Mouse (Mus musculus) c-Kit-positive CD71-negative TER-119-negative erythroid progenitor cells, embryonic 14.5 days (primary cell): ENCODE data around the gene Gm3233.
"Not testable (repeated sequence)": the region's sequence is repeated elsewhere in the genome, so short reads cannot be mapped to it uniquely, and the experiment has no call there.

Source experiments
- DNase-seq: peaks from one replicate; pipeline ENCODE4 v3.0.0-alpha.2; 2013; ENCODE audit warnings: low read depth

The Gm3233 gene

DNA sequence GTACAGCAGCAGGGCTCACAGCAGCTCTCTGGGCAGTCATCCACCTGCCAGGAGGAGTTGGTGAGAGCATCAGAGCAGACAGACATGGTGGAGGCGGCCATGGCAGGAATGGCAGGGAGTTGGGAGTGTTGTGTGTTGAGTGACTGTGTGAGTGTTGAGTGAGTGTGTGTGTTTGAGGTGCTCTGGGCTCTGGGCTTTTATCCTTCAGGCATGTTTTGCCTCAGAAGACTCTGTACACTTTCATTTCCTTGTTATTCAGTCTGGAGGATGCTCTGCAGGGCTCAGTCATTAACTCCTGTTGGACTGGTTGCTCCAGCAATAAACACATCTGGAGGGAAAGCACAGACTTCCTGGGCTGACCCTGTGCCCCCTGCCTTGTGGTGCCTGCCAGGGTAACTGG, at the start of gene Gm3233:
TSS of gene Gm3233 (minus strand) at position 101 of the 400 bp plus-strand sequence.
- DNase-seq = not testable (repeated sequence)

DNA sequence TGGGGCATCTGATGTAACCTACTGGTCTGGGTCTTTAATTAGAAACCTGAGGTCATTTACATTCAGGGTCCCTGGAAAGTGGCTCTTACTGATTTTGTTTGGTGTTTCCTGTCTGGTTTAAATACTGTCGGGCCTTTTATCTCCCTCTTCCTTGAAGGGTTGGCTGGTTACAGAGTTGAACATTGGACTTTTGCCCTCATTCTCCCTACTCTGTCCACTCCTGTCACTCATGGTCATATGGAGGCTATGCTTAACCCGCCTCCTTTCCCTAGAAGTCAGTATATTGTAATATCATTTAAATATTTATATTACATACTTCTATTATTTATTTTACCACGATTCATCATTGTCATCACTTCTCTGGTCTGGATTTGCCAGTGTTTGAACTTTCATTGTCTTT, 44.6 kb upstream of the Gm3233 start:
- no peak for DNase-seq

DNA sequence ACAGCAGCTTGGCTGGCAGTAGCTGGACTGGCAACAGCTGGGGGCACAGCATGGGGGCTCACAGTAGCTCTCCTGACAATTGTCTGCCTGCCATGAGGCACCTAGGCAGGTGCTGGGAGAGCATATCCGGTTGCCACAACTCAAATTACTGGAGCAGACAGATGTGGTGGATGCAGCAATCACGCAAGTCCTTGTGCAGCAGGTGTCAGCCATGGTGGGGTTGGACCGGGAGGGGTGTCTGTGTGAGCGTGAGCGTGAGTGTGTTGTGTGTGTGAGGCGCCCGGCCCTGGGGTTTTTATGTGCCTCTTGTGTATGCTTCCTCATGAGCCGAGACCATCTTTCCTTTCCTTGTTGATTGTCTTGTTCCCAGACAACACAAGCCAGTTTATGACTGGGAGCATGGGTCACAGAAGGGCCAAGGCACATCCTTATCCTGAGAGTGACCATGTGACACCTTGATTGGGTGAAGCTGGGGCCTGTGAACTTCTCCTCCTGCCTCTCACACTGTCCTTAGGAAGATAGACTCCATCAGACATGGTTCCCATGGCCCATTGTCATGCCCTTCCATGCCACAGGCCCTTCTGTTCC, 39.5 kb upstream of the Gm3233 start, which contains the start of gene Gm19668:
TSS of gene Gm19668 (minus strand) at position 213 of the 588 bp plus-strand sequence.
- no peak for DNase-seq

DNA sequence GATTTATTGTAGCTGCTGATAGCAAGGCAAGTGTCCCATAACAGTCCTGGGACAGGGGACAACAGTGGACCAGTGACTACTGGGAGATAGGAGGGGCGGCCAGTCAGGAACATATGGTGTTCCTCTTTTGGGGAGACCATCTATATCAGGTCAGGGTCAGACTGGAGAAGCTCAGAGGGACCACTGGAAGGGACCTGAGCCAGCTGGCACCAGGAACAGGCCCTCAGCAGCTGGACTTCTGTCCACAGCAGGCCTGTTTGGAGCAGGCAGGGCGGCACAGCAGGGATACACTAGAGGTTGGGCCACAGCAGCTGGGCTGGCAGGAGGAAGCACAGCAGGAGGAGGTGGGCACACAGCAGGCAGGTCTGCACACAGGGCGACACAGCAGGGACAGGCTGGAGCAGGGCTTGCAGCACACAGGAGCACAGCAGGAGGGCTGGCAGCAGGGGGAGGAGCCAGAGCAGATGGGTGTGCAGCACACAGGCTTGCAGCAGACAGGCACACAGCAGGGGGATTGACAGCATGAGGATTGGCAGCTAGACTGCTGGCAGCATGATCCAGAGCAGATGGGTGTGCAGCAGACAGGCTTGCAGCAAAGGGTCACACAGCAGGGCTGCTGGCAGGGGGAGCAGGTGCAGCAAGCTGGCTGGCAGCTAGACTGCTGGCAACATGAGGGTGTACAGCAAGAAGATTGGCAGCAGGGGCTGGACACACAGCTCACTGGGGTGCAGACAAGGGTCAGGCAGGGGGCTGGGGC, 38.9 kb upstream of the Gm3233 start:
- DNase-seq = not testable (repeated sequence)

DNA sequence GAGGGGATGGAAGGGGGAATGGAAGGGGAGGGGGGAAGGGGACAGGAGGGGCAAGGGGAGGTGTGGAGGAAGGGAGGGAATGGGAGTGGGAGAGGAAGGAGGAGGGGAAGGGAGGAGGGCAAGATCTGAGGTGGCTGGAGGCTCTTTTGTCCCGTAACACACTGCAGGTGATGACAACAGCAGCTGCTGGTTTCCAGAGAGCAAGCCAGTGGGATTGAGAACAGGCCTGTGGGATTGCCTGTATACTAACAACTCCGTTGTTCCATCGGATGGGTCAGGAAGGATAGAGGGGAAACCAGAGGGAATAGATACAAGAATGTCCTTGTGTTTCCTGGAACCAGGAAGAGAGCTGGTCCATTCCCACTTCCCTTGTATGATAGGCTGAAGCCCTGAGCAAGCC, 38.2 kb upstream of the Gm3233 start:
- DNase-seq = no peak

DNA sequence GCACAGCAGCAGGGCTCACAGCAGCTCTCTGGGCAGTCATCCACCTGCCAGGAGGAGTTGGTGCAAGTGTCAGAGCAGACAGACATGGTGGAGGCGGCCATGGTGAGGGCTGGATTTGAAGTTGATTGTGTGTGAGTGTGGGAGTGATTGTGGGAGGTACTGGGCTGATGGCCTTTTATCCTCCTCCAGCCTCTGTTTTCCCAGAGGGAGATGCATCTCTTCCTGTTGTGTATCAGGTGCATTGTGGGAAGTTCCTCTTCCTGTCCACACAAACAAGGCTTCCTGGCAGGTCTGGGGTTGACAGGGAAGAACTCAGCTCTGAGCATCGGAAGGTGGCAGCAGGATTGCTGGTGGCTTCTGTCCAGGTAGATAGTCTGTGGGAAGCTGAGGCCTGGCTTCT, 35.5 kb upstream of the Gm3233 start, which contains the start of gene Gm9639:
TSS of gene Gm9639 (minus strand) at position 101 of the 400 bp plus-strand sequence.
- DNase-seq = no peak

DNA sequence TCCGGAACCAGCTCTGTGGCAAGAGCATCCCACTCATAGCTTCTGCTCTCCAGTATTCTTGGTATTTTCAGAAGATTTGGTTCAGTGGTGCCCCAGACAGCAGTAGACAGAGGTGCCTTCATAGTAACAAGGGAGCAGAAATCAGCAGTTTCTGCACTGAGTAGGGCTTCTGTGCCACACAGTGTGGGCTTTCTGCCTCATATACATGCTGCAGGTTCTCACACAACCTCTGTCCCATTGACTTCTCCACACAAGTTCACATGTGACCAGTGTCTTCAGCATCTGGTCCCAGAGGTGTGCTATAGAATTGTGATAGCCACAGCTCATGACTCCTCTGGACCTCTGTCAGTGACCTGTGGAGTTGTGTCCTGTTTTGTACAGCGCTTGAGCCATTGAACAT, 29.1 kb upstream of the Gm3233 start:
- DNase-seq = no peak

DNA sequence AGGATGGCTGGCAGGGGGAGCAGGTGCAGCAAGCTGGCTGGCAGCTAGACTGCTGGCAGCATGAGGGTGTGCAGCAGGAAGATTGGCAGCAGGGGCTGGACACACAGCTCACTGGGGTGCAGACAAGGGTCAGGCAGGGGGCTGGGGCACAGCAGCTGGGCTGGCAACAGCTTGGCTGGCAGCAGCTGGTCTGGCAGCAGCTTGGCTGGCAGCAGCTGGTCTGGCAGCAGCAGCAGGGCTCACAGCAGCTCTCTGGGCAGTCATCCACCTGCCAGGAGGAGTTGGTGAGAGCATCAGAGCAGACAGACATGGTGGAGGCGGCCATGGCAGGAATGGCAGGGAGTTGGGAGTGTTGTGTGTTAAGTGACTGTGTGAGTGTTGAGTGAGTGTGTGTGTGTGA, 28.4 kb upstream of the Gm3233 start, which contains the start of gene Gm7137:
TSS of gene Gm7137 (minus strand) at position 325 of the 400 bp plus-strand sequence.
- DNase-seq = not testable (repeated sequence)

DNA sequence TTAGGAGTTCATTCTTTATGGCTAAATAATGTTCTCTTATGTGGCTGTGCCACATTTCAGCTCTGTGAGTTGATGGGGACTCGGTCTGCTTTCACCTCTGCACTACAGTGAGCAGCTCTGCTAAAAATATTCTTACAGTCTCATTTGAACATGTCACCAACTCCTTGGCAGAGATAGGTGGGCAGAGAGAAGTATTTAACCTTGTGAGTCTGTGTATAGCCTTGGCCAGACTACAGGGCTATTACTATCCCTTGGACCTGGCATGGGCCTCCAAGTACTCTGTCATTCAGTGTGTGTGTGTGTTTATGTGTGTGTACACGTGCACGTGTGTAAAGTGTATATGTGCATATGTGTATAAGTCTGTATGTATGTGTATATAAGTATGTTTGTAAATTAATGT, 23.9 kb upstream of the Gm3233 start:
- DNase-seq = not testable (repeated sequence)

DNA sequence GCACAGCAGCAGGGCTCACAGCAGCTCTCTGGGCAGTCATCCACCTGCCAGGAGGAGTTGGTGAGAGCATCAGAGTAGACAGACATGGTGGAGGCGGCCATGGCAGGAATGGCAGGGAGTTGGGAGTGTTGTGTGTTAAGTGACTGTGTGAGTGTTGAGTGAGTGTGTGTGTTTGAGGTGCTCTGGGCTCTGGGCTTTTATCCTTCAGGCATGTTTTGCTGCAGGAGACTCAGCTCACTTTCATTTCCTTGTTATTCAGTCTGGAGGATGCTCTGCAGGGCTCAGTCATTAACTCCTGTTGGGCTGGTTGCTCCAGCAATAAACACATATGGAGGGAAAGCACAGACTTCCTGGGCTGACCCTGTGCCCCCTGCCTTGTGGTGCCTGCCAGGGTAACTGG, 23.0 kb upstream of the Gm3233 start, which contains the start of gene Gm3250:
TSS of gene Gm3250 (minus strand) at position 101 of the 400 bp plus-strand sequence.
- DNase-seq = not testable (repeated sequence)

DNA sequence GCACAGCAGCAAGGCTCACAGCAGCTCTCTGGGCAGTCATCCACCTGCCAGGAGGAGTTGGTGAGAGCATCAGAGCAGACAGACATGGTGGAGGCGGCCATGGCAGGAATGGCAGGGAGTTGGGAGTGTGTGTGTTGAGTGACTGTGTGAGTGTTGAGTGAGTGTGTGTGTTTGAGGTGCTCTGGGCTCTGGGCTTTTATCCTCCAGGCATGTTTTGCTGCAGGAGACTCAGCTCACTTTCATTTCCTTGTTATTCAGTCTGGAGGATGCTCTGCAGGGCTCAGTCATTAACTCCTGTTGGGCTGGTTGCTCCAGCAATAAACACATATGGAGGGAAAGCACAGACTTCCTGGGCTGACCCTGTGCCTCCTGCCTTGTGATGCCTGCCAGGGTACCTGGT, 17.4 kb upstream of the Gm3233 start, which contains the start of gene Gm7138:
TSS of gene Gm7138 (minus strand) at position 101 of the 400 bp plus-strand sequence.
- DNase-seq = not testable (repeated sequence)

DNA sequence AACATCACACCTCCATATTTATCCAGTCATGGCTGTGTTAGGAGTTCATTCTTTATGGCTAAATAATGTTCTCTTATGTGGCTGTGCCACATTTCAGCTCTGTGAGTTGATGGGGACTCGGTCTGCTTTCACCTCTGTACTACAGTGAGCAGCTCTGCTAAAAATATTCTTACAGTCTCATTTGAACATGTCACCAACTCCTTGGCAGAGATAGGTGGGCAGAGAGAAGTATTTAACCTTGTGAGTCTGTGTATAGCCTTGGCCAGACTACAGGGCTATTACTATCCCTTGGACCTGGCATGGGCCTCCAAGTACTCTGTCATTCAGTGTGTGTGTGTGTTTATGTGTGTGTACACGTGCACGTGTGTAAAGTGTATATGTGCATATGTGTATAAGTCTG, 12.7 kb upstream of the Gm3233 start:
- not testable (repeated sequence) for DNase-seq

DNA sequence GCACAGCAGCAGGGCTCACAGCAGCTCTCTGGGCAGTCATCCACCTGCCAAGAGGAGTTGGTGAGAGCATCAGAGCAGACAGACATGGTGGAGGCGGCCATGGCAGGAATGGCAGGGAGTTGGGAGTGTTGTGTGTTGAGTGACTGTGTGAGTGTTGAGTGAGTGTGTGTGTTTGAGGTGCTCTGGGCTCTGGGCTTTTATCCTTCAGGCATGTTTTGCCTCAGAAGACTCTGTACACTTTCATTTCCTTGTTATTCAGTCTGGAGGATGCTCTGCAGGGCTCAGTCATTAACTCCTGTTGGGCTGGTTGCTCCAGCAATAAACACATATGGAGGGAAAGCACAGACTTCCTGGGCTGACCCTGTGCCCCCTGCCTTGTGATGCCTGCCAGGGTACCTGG, 11.7 kb upstream of the Gm3233 start, which contains the start of gene Gm3238:
TSS of gene Gm3238 (minus strand) at position 101 of the 400 bp plus-strand sequence.
- not testable (repeated sequence) for DNase-seq

DNA sequence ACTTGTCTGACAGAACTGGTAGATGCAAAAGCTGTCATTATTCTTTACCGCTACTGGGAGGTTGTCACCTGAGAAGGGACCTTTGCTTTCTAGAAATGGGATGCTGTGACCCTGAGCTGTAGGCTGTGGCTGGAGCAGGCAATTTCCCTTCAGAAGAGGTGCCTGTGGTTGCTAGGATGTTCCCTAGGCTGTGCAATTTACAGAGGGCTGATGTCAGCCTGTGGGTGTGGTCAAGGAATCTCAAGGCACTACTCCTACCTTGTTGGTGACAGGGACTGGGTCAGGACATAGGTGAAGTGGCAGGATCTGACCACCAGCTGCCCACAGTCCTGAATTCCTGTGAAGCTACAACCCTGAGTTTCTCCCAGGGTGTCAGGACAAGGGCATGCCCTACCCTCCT, 10.2 kb upstream of the Gm3233 start:
- no peak for DNase-seq

DNA sequence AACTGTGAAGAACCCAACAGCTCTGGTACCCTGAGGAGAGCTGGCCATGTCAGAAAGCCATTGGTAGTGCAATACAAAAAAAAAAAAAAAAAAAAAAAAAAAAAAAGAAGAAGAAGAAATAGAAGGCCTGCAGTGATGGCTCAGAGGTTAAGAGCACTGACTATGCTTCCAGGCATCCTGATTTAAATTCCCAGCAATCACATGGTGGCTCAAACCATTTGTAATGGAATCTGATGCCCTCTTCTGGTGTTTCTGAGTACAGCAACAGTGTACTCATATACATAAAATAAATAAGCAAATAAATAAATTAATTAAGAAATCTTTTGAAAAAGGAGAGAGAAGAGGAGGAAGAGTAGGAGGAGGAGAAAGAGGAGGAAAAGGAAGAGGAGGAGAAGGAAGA, 6.0 kb downstream of the Gm3233 start:
- DNase-seq = no peak

DNA sequence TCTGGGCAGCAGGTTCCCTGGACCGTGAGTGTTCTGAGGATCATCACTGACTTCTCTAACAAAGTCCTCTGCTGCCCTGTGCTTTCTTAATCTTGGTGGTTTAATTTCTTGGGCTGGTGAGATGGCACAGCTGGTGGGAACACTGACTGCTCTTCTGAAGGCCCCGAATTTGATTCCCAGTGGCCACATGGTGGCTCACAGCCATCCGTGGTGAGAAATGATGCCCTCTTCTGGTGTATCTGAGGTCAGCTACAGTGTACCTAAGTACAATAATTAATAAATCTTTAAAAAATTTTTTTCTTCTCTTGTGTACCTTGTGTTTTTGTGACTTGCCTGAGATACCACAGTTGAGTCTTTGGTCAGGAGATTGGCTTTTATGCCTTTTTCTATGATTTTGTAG, 7.2 kb downstream of the Gm3233 start:
- not testable (repeated sequence) for DNase-seq

DNA sequence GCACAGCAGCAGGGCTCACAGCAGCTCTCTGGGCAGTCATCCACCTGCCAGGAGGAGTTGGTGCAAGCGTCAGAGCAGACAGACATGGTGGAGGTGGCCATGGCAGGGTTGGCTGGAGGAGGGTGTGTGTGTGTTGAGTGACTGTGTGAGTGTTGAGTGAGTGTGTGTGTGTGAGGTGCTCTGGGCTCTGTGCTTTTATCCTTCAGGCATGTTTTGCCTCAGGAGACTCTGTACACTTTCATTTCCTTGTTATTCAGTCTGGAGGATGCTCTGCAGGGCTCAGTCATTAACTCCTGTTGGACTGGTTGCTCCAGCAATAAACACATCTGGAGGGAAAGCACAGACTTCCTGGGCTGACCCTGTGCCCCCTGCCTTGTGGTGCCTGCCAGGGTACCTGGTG, 8.2 kb downstream of the Gm3233 start, which contains the start of gene Gm9736:
TSS of gene Gm9736 (minus strand) at position 101 of the 400 bp plus-strand sequence.
- not testable (repeated sequence) for DNase-seq

DNA sequence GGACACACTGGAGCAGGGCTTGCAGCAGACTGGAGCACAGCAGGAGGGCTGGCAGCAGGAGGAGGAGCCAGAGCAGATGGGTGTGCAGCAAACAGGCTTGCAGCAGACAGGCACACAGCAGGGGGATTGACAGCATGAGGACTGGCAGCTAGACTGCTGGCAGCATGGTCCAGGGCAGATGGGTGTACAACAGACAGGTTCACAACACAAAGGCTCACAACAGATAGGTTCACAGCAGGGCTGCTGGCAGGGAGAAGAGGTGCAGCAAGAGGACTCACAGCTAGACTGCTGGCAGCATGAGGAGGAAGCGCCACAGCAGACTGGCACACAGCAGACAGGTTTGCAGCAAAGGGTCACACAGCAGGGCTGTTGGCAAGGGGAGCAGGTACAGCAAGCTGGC, 8.8 kb downstream of the Gm3233 start:
- DNase-seq = not testable (repeated sequence)

DNA sequence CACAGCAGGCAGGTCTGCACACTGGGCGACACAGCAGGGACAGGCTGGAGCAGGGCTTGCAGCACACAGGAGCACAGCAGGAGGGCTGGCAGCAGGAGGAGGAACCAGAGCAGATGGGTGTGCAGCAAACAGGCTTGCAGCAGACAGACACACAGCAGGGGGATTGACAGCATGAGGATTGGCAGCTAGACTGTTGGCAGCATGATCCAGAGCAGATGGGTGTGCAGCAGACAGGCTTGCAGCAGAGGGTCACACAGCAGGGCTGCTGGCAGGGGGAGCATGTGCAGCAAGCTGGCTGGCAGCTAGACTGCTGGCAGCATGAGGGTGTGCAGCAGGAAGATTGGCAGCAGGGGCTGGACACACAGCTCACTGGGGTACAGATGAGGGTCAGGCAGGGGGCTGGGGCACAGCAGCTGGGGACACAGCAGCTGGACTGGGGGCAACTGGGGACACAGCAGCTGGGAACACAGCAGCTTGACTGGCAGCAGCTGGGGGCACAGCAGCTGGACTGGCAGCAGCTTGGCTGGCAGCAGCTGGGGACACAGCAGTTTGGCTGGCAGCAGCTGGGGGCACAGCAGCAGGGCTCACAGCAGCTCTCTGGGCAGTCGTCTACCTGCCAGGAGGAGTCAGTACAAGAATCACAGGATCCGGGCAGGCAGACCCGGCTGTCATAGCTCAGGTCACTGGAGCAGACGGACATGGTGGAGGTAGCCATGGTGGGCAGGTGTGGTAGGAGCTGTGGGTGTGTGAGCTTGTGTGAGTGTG, 17.4 kb downstream of the Gm3233 start, which contains the start of gene Gm18596:
TSS of gene Gm18596 (minus strand) at position 715 of the 765 bp plus-strand sequence.
- not testable (repeated sequence) for DNase-seq

DNA sequence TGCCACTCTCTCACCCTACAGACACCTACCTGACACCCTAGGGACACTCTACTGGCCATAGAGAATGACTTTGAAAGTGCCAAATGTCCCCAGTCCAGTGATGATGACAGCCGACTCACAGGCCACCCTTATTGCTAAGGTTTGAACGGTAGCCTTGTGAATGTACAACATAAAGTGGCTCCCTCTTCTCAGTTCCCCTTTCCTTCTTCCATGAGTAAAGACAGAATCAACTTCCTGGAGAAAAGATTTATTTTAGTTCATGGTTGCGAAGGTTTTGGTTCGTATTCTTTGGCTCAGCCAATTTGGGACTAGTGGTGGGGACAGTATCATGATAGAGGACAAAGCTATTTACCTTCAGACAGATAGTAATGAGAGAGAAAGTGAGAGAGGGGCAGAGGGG, 20.6 kb downstream of the Gm3233 start:
- no peak for DNase-seq

DNA sequence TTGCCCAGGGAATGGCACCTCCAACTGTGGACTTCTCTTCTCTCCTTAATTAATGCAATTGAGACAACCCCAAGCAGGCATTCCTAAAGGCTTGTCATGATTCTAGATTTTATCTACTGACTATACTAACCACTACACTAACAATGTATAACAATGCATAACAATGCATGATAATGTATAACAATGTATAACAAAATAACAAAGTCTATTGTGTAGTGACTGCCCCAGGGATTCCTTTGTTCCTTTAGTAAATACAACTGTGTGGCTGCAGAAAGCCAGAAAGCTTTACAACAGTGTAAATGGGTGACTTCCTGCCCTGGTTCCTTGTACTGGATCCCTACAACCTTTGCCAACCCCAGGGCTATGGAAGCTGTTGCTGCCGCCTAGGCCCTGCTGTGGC, 23.6 kb downstream of the Gm3233 start:
- DNase-seq = no peak

DNA sequence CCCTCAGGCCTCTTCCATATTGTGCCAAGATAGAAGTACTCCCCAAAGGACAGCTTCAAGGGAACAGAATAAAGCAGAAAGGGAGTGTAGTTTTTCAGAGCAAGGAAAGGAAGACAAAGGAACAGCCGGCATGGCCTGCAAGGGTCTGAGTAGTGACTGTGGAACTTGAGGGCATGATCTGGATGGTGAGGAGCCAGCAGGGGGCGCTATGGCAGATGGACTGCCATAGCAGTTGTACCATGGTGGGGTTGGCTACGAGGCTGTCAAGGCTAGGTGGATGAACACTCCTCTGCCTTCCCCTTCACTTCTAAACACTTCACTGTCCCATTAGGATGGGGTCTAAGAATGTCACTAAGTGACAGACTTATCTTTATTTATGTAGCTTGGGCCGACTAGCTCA, 30.2 kb downstream of the Gm3233 start:
- no peak for DNase-seq
